Mouse (Mus musculus): ENCODE data around the gene Rgmb.

Gene Rgmb

GRCm38 (mm10) chr17:15823215-15823614 is 7.6 kb downstream of the Rgmb start:
- no peak for DNase-seq (ENCODE audit: low read depth in 1 of 2, low spot score in 2 of 2)

- no peak for DNase-seq (ENCODE audit: low read depth in 1 of 2, low spot score in 2 of 2)
Measured at GRCm38 (mm10) chr17:15822376-15822775, 8.5 kb downstream of the Rgmb start.

GRCm38 (mm10) chr17:15821706-15822105 is 9.1 kb downstream of the Rgmb start:
- DNase-seq (ENCODE audit: low read depth in 1 of 2, low spot score in 2 of 2), result no peak

- DNase-seq (ENCODE audit: low read depth in 1 of 2, low spot score in 2 of 2), result no peak
Measured at GRCm38 (mm10) chr17:15820761-15821160, 10.1 kb downstream of the Rgmb start.

- DNase-seq (ENCODE audit: low read depth in 1 of 2, low spot score in 2 of 2), result no peak
Measured at GRCm38 (mm10) chr17:15820146-15820545, 10.7 kb downstream of the Rgmb start.

- no peak for DNase-seq (ENCODE audit: low read depth in 1 of 2, low spot score in 2 of 2)
Measured at GRCm38 (mm10) chr17:15818372-15818771, 12.5 kb downstream of the Rgmb start.

GRCm38 (mm10) chr17:15817634-15818033 is 13.2 kb downstream of the Rgmb start:
- no peak for DNase-seq (ENCODE audit: low read depth in 1 of 2, low spot score in 2 of 2)

- DNase-seq (ENCODE audit: low read depth in 1 of 2, low spot score in 2 of 2), result no peak
Measured at GRCm38 (mm10) chr17:15817096-15817450, 13.8 kb downstream of the Rgmb start.

- DNase-seq (ENCODE audit: low read depth in 1 of 2, low spot score in 2 of 2), result no peak
Measured at GRCm38 (mm10) chr17:15816379-15817095, 14.3 kb downstream of the Rgmb start.

GRCm38 (mm10) chr17:15815312-15816018 is 15.4 kb downstream of the Rgmb start:
- no peak for DNase-seq (ENCODE audit: low read depth in 1 of 2, low spot score in 2 of 2)

- DNase-seq (ENCODE audit: low read depth in 1 of 2, low spot score in 2 of 2), result no peak
Measured at GRCm38 (mm10) chr17:15813658-15814212, 17.1 kb downstream of the Rgmb start.

- DNase-seq (ENCODE audit: low read depth in 1 of 2, low spot score in 2 of 2), result no peak
Measured at GRCm38 (mm10) chr17:15812136-15812778, 18.6 kb downstream of the Rgmb start.

- no peak for DNase-seq (ENCODE audit: low read depth in 1 of 2, low spot score in 2 of 2)
Measured at GRCm38 (mm10) chr17:15809949-15810348, 20.9 kb downstream of the Rgmb start.

GRCm38 (mm10) chr17:15808468-15809374 is 22.1 kb downstream of the Rgmb start:
- DNase-seq (ENCODE audit: low read depth in 1 of 2, low spot score in 2 of 2), result no peak

- DNase-seq (ENCODE audit: low read depth in 1 of 2, low spot score in 2 of 2), result no peak
Measured at GRCm38 (mm10) chr17:15808015-15808414, 22.8 kb downstream of the Rgmb start.

- DNase-seq (ENCODE audit: low read depth in 1 of 2, low spot score in 2 of 2), result no peak
Measured at GRCm38 (mm10) chr17:15807295-15807984, 23.4 kb downstream of the Rgmb start.

- DNase-seq (ENCODE audit: low read depth in 1 of 2, low spot score in 2 of 2), result no peak
Measured at GRCm38 (mm10) chr17:15804008-15804812, 26.6 kb downstream of the Rgmb start.

- DNase-seq (ENCODE audit: low read depth in 1 of 2, low spot score in 2 of 2), result no peak
Measured at GRCm38 (mm10) chr17:15799195-15799793, 31.5 kb downstream of the Rgmb start.

GRCm38 (mm10) chr17:15790716-15791115 is 40.1 kb downstream of the Rgmb start:
- DNase-seq (ENCODE audit: low read depth in 1 of 2, low spot score in 2 of 2), result no peak

All from monocyte, adult 2 months (primary cell).